Comparison of ENCODE assay signal across 10 mouse cellular contexts in genomic region chr5:107873886-107874302, GRCm38 (mm10). TPM values are rescaled to one million over a fixed set of nuclear protein-coding genes. Genes with fewer than 3 reads are reported as not detected.
A peak's percentile ranks its signal among the peaks of the same experiment; 100 is the strongest.
DNase-seq lines count a peak whose midpoint lies in the region; ATAC-seq and TF ChIP-seq lines count a peak whose summit lies in the region.
"Had no signal": no experiment of that assay in that cellular context is flagged by ENCODE, and none has a peak within 500 bp of the region (broad histone marks: within the 10 kb centered on the region; RNA-seq: fewer than 3 reads in every experiment).

No protein-coding gene starts in this region.

- TF ChIP-seq CTCF in cortical plate, adult 2 months (IDR thresholded peaks at IDR 0.05; ENCODE audit: extremely low read depth, insufficient read depth, low read length) = no peak

- no peak overlapping the region for H3K4me3 ChIP-seq in limb, embryonic 12.5 days (replicated peaks)
- no peak overlapping the region for H3K4me3 ChIP-seq in limb, embryonic 10.5 days
- H3K4me3 ChIP-seq in cortical plate, adult 2 months (ENCODE audit: insufficient read depth, low read length) = peak overlapping the region; percentile 33
- H3K4me3 ChIP-seq in stomach, embryonic 14.5 days (ENCODE audit: low read depth, low read length) = no peak overlapping the region
- H3K4me3 ChIP-seq: hindbrain, embryonic 15.5 days had no signal

- ATAC-seq in limb, embryonic 12.5 days (ENCODE audit: insufficient number of reproducible peaks, insufficient read depth, low FRiP score, low TSS enrichment, low read depth) = no peak
- no peak for ATAC-seq in stomach, embryonic 14.5 days (ENCODE audit: insufficient number of reproducible peaks, insufficient read depth, low FRiP score, low read depth)
- ATAC-seq: midbrain, embryonic 16.5 days had no signal

- no peak overlapping the region for H3K4me2 ChIP-seq in limb, embryonic 12.5 days
- H3K4me2 ChIP-seq in stomach, embryonic 14.5 days (replicated peaks; ENCODE audit: low read depth, low read length) = 0 out of 2 replicates have a peak overlapping the region, but pooled peaks have one; percentile 12
- H3K4me2 ChIP-seq: hindbrain, embryonic 15.5 days had no signal

- peak; percentile 63; the same call in 1 of the 2 replicates for TF ChIP-seq POLR2A in cortical plate, adult 2 months (IDR thresholded peaks at IDR 0.05; ENCODE audit: extremely low read depth, insufficient read depth, low read length)

- H3K4me1 ChIP-seq in limb, embryonic 12.5 days (replicated peaks) = peaks cover 5% of the 10 kb centered on the region; the same call in 1 of the 2 replicates
- no peaks in the 10 kb centered on the region; the same call in 1 of the 2 replicates for H3K4me1 ChIP-seq in limb, embryonic 10.5 days
- H3K4me1 ChIP-seq in cortical plate, adult 2 months (ENCODE audit: control insufficient read depth, insufficient read depth, low read length) = peaks cover 2% of the 10 kb centered on the region; the same call in 1 of the 2 replicates
- H3K4me1 ChIP-seq in stomach, embryonic 14.5 days (ENCODE audit: control insufficient read depth, insufficient read depth, low read length) = 0 out of 2 replicates have a peak, but pooled peaks cover 6% of the 10 kb centered on the region
- H3K4me1 ChIP-seq: hindbrain, embryonic 15.5 days had no signal

- intact Hi-C loops in heart, postnatal 10 days (cut with DNase I) = no loop called here

- H3K27me3 ChIP-seq in limb, embryonic 12.5 days = peaks cover 2% of the 10 kb centered on the region; the same call in 1 of the 2 replicates
- H3K27me3 ChIP-seq in limb, embryonic 10.5 days (ENCODE audit: low read depth, poor library complexity, severe bottlenecking) = peaks cover 4% of the 10 kb centered on the region
- H3K27me3 ChIP-seq in stomach, embryonic 14.5 days (ENCODE audit: control insufficient read depth, insufficient read depth, low read length) = no peaks in the 10 kb centered on the region
- H3K27me3 ChIP-seq: hindbrain, embryonic 15.5 days had no signal

- H3K9me3 ChIP-seq in limb, embryonic 12.5 days = no peaks in the 10 kb centered on the region
- no peaks in the 10 kb centered on the region for H3K9me3 ChIP-seq in limb, embryonic 10.5 days (replicated peaks)
- H3K9me3 ChIP-seq in stomach, embryonic 14.5 days (ENCODE audit: control insufficient read depth, low read depth, low read length) = no peaks in the 10 kb centered on the region
- H3K9me3 ChIP-seq: hindbrain, embryonic 15.5 days had no signal

- WGBS in limb, embryonic 12.5 days = 64% methylated on average over 7 of the region's 7 CpGs
- 61% methylated on average over 7 of the region's 7 CpGs for WGBS in limb, embryonic 10.5 days
- WGBS in stomach, embryonic 14.5 days = 42% methylated on average over 7 of the region's 7 CpGs

- H3K36me3 ChIP-seq in limb, embryonic 12.5 days = no peaks in the 10 kb centered on the region
- H3K36me3 ChIP-seq in limb, embryonic 10.5 days = no peaks in the 10 kb centered on the region
- H3K36me3 ChIP-seq in stomach, embryonic 14.5 days (ENCODE audit: control insufficient read depth, insufficient read depth, low read length) = no peaks in the 10 kb centered on the region
- H3K36me3 ChIP-seq: hindbrain, embryonic 15.5 days had no signal

- DNase-seq in limb, embryonic 10.5 days (ENCODE audit: low spot score) = no peak
- peak; percentile 20 to 48 for DNase-seq in heart, postnatal 10 days
- DNase-seq in adrenal gland, postnatal 25 days = no peak
- no peak for DNase-seq in adrenal gland, postnatal 14 days

- H3K27ac ChIP-seq in limb, embryonic 12.5 days = peak overlapping the region; percentile 36; the same call in 1 of the 2 replicates
- no peak overlapping the region for H3K27ac ChIP-seq in limb, embryonic 10.5 days
- 0 out of 2 replicates have a peak overlapping the region, but pooled peaks have one; percentile 0 for H3K27ac ChIP-seq in cortical plate, adult 2 months (ENCODE audit: insufficient read depth, low read length)
- peak overlapping the region; percentile 64; the same call in 1 of the 2 replicates for H3K27ac ChIP-seq in stomach, embryonic 14.5 days (ENCODE audit: low read length)
- H3K27ac ChIP-seq: hindbrain, embryonic 15.5 days had no signal

- H3K9ac ChIP-seq in limb, embryonic 12.5 days (replicated peaks) = no peak overlapping the region
- H3K9ac ChIP-seq in stomach, embryonic 14.5 days (replicated peaks; ENCODE audit: low read depth, low read length) = no peak overlapping the region
- H3K9ac ChIP-seq: hindbrain, embryonic 15.5 days had no signal

RNA-seq across cellular contexts. Expression of gene Evi5, which starts 1.0 kb away (rescaled TPM):
- polyA plus RNA-seq in limb, embryonic 12.5 days (2016; fragmentation: Nextera tagmentation; extraction: Ambion mirVana) = 85.9 and 88.4 TPM in 2 replicates
- polyA plus RNA-seq in limb, embryonic 10.5 days (2016; fragmentation: Nextera tagmentation; extraction: Ambion mirVana) = 61.2 and 61.8 TPM in 2 replicates
- polyA plus RNA-seq in cortical plate, adult 2 months (2012; rRNA removed) = 56.9 and 64.6 TPM in 2 replicates
- 10 to 100 TPM; 38.8 to 39.6 TPM for total RNA-seq in heart, postnatal 10 days (2021)
- polyA plus RNA-seq in stomach, embryonic 14.5 days (2014; fragmentation: Nextera tagmentation; extraction: Ambion mirVana) = 71.8 and 80.2 TPM in 2 replicates
- total RNA-seq in adrenal gland, postnatal 25 days (2021) = 63.0 TPM in 2 replicates
- 53.6 and 55.9 TPM in 2 replicates for total RNA-seq in adrenal gland, postnatal 14 days (2021)

RNA-seq across cellular contexts. Expression of gene Rpl5, which starts 26.4 kb away (rescaled TPM):
- 71.6 and 80.0 TPM in 2 replicates for polyA plus RNA-seq in limb, embryonic 12.5 days (2016; fragmentation: Nextera tagmentation; extraction: Ambion mirVana)
- polyA plus RNA-seq in limb, embryonic 10.5 days (2016; fragmentation: Nextera tagmentation; extraction: Ambion mirVana) = 94.0 and 96.0 TPM in 2 replicates
- 82.5 and 92.9 TPM in 2 replicates for polyA plus RNA-seq in cortical plate, adult 2 months (2012; rRNA removed)
- total RNA-seq in heart, postnatal 10 days (2021) = 10 to 100 TPM; 54.4 to 56.2 TPM
- polyA plus RNA-seq in stomach, embryonic 14.5 days (2014; fragmentation: Nextera tagmentation; extraction: Ambion mirVana) = 68.7 and 74.2 TPM in 2 replicates
- 71.3 and 77.7 TPM in 2 replicates for total RNA-seq in adrenal gland, postnatal 25 days (2021)
- 63.2 and 72.3 TPM in 2 replicates for total RNA-seq in adrenal gland, postnatal 14 days (2021)

RNA-seq across cellular contexts. Expression of gene Ube2d2b, which starts 44.0 kb away (rescaled TPM):
- 0.37 and 0.55 TPM in 2 replicates for polyA plus RNA-seq in limb, embryonic 12.5 days (2016; fragmentation: Nextera tagmentation; extraction: Ambion mirVana)
- polyA plus RNA-seq in limb, embryonic 10.5 days (2016; fragmentation: Nextera tagmentation; extraction: Ambion mirVana) = 0.11 and 0.40 TPM in 2 replicates
- not detected in 2 replicates for polyA plus RNA-seq in cortical plate, adult 2 months (2012; rRNA removed)
- total RNA-seq in heart, postnatal 10 days (2021) = not detected
- polyA plus RNA-seq in stomach, embryonic 14.5 days (2014; fragmentation: Nextera tagmentation; extraction: Ambion mirVana) = 0.45 and 1.2 TPM in 2 replicates
- not detected in 2 replicates for total RNA-seq in adrenal gland, postnatal 25 days (2021)
- not detected in 2 replicates for total RNA-seq in adrenal gland, postnatal 14 days (2021)
- total RNA-seq: layer of hippocampus, postnatal 36 days had no signal

Comparison
In these comparisons a context has a peak if more than half of its experiments do, and no peak if none do; other contexts are left out.
1. DNase-seq: peak in heart, postnatal 10 days (2 of 2); none in limb, embryonic 10.5 days (single experiment), adrenal gland, postnatal 25 days (single experiment) and adrenal gland, postnatal 14 days (single experiment).